Mouse (Mus musculus): ENCODE measurements around the gene Gng3. TPM values are rescaled to one million over a fixed set of nuclear protein-coding genes. Genes with fewer than 3 reads are reported as not detected.

The Gng3 gene
- polyA plus RNA-seq, 1 experiment: 2.0 TPM

- Histone ChIP-seq H3K4me3 (ENCODE audit: control insufficient read depth, low read depth, low read length) (peak within 1 kb of the TSS; percentile 90), H3K27ac (ENCODE audit: control insufficient read depth, insufficient read depth, low read depth, low read length) (peak within 1 kb of the TSS; percentile 96), H3K4me1 (ENCODE audit: control insufficient read depth, insufficient read depth, low read length) (peaks cover 7% of the 10 kb centered on the region), H3K27me3 (ENCODE audit: control insufficient read depth, insufficient read depth, low read length) (no peaks in the 10 kb centered on the region), H3K36me3 (ENCODE audit: control insufficient read depth, insufficient read depth, low read length) (peaks cover 5% of the 10 kb centered on the region)
- TF ChIP-seq POLR2A (IDR thresholded peaks at IDR 0.05; ENCODE audit: control insufficient read depth, low read depth, low read length) (peak; percentile 94), CTCF (IDR thresholded peaks at IDR 0.05; ENCODE audit: control insufficient read depth, insufficient read depth, insufficient replicate concordance, low read depth, low read length) (no peak)
Measured at GRCm38 (mm10) chr19:8818801-8819595, 20.0 kb downstream of the Gng3 start, which contains the start of gene Ttc9c. Gene Ttc9c (minus strand): TSS chr19:8819333.

DNA sequence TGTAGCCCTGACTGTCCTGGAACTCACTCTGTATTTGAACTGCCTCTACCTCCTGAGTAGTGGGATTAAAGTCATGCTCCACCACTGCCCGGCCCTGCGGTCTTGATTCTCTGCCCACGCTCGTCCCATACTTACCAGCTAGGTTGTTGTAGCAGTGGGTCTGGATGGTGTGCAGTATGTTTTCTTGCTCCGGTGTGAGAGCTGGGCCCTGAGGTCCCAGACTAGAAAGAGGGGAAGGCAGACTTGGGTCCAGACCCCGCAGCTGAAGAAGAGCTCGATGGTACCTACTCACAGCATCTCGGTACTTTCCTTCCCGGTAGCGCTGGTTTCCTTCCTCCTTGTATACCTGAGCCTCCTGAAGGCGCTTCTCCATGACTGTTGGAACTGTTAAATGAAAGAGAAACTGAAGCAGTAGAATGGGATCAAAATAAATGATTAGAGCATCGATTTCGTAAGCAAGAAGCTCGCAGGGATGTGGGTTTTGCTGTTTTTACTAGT lies 20.6 kb downstream of the Gng3 start:
- Histone ChIP-seq H3K4me1 (ENCODE audit: control insufficient read depth, insufficient read depth, low read length) (peaks cover 7% of the 10 kb centered on the region), H3K36me3 (ENCODE audit: control insufficient read depth, insufficient read depth, low read length) (peaks cover 4% of the 10 kb centered on the region), H3K27me3 (ENCODE audit: control insufficient read depth, insufficient read depth, low read length) (no peaks in the 10 kb centered on the region), H3K27ac (ENCODE audit: control insufficient read depth, insufficient read depth, low read depth, low read length) (peak overlapping the region; percentile 96), H3K4me3 (ENCODE audit: control insufficient read depth, low read depth, low read length) (peak overlapping the region; percentile 90)
- no peak for TF ChIP-seq CTCF (IDR thresholded peaks at IDR 0.05; ENCODE audit: control insufficient read depth, insufficient read depth, insufficient replicate concordance, low read depth, low read length)
- no peak for TF ChIP-seq POLR2A (IDR thresholded peaks at IDR 0.05; ENCODE audit: control insufficient read depth, low read depth, low read length)

GRCm38 (mm10) chr19:8817001-8817400 lies 22.0 kb downstream of the Gng3 start:
- peaks cover 7% of the 10 kb centered on the region for H3K4me1 ChIP-seq (ENCODE audit: control insufficient read depth, insufficient read depth, low read length)
- H3K27ac ChIP-seq (ENCODE audit: control insufficient read depth, insufficient read depth, low read depth, low read length): no peak overlapping the region
- H3K4me3 ChIP-seq (ENCODE audit: control insufficient read depth, low read depth, low read length): no peak overlapping the region
- H3K27me3 ChIP-seq (ENCODE audit: control insufficient read depth, insufficient read depth, low read length): no peaks in the 10 kb centered on the region
- H3K36me3 ChIP-seq (ENCODE audit: control insufficient read depth, insufficient read depth, low read length): peaks cover 2% of the 10 kb centered on the region
- TF ChIP-seq POLR2A (IDR thresholded peaks at IDR 0.05; ENCODE audit: control insufficient read depth, low read depth, low read length) (no peak), CTCF (IDR thresholded peaks at IDR 0.05; ENCODE audit: control insufficient read depth, insufficient read depth, insufficient replicate concordance, low read depth, low read length) (no peak)

DNA sequence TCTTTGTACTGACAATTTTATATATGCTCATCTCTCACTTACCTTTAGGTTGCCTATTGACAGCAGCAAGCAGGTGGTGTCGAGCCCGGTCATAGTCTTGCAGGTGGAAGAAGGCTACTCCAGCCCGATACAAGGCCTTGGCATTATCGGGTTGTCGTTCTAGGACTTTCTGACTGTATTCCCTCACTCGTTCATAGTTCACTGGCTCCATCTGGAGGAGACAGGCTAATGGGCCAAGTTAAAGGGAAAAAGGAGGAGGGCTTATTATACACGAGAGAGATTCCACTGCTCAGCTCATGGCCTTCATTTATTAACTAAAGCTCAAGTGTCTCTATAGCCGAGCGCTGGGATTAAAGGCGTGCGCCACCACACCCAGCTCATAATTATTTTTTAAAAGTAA lies 23.2 kb downstream of the Gng3 start:
- TF ChIP-seq POLR2A (IDR thresholded peaks at IDR 0.05; ENCODE audit: control insufficient read depth, low read depth, low read length): no peak
- no peak for TF ChIP-seq CTCF (IDR thresholded peaks at IDR 0.05; ENCODE audit: control insufficient read depth, insufficient read depth, insufficient replicate concordance, low read depth, low read length)
- H3K4me3 ChIP-seq (ENCODE audit: control insufficient read depth, low read depth, low read length): no peak overlapping the region

DNA sequence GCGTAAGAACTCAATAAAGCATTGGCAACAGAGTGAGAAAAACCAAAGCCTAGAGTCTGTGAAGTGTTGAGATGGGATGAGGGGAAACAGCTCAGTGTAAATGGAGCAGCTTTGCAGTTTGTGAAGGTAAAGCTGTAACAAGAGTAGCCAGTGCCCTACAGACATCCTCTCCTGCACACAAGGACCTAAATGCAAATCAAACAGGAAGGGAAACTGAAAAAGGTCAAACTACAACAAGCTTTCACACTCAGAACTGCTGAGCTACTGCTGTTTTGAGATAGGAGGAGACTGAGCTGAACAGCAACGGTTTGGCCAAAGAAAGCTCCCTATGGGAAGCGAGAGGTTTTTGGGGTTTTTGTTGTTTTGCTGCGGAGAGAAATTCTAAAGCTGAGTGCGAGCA lies 32.2 kb downstream of the Gng3 start:
- TF ChIP-seq CTCF (IDR thresholded peaks at IDR 0.05; ENCODE audit: control insufficient read depth, insufficient read depth, insufficient replicate concordance, low read depth, low read length) (no peak), POLR2A (IDR thresholded peaks at IDR 0.05; ENCODE audit: control insufficient read depth, low read depth, low read length) (no peak)
- Histone ChIP-seq H3K36me3 (ENCODE audit: control insufficient read depth, insufficient read depth, low read length) (peaks cover 4% of the 10 kb centered on the region; the same call in 1 of the 2 replicates), H3K4me3 (ENCODE audit: control insufficient read depth, low read depth, low read length) (no peak overlapping the region), H3K27ac (ENCODE audit: control insufficient read depth, insufficient read depth, low read depth, low read length) (no peak overlapping the region), H3K4me1 (ENCODE audit: control insufficient read depth, insufficient read depth, low read length) (peaks cover 7% of the 10 kb centered on the region), H3K27me3 (ENCODE audit: control insufficient read depth, insufficient read depth, low read length) (no peaks in the 10 kb centered on the region)

More for the DNA sequence above, 23.2 kb downstream of the Gng3 start:
- Histone ChIP-seq H3K4me1 (ENCODE audit: control insufficient read depth, insufficient read depth, low read length) (peaks cover 4% of the 10 kb centered on the region), H3K27me3 (ENCODE audit: control insufficient read depth, insufficient read depth, low read length) (no peaks in the 10 kb centered on the region), H3K36me3 (ENCODE audit: control insufficient read depth, insufficient read depth, low read length) (peaks cover 5% of the 10 kb centered on the region), H3K27ac (ENCODE audit: control insufficient read depth, insufficient read depth, low read depth, low read length) (no peak overlapping the region)

GRCm38 (mm10) chr19:8803879-8804660 lies 34.9 kb downstream of the Gng3 start:
- no peaks in the 10 kb centered on the region for H3K36me3 ChIP-seq (ENCODE audit: control insufficient read depth, insufficient read depth, low read length)
- peak overlapping the region; percentile 98 for H3K4me3 ChIP-seq (ENCODE audit: control insufficient read depth, low read depth, low read length)
- no peak for TF ChIP-seq CTCF (IDR thresholded peaks at IDR 0.05; ENCODE audit: control insufficient read depth, insufficient read depth, insufficient replicate concordance, low read depth, low read length)
- peak; percentile 19; the same call in 1 of the 2 replicates for TF ChIP-seq POLR2A (IDR thresholded peaks at IDR 0.05; ENCODE audit: control insufficient read depth, low read depth, low read length)
- no peaks in the 10 kb centered on the region for H3K27me3 ChIP-seq (ENCODE audit: control insufficient read depth, insufficient read depth, low read length)
- H3K27ac ChIP-seq (ENCODE audit: control insufficient read depth, insufficient read depth, low read depth, low read length): no peak overlapping the region
- H3K4me1 ChIP-seq (ENCODE audit: control insufficient read depth, insufficient read depth, low read length): peaks cover 7% of the 10 kb centered on the region
